Mouse (Mus musculus): ENCODE results near the gene Zfp296. TPM values are rescaled to one million over a fixed set of nuclear protein-coding genes. Genes with fewer than 3 reads are reported as not detected.

Gene Zfp296
- total RNA-seq, 1 experiment from 2014 or later, result 5.1 TPM

DNA sequence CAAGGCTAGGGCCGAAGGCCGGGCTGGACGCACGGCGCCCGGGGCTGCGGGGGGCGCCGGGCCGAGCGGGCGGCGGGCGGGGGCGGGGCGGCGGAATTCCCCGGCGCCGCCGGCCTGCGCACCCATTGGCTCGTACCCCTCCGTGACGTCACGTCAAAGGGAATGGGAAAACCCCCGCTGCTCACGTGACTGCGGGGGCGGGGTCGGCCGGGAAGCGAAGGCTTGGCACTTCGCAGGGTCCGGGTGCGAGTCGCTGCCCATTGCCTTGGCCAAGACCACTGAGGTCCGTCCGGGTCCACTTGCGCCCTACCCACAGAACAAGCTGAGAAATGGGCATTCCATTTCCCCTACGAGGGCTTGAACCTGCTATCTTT is 52.3 kb downstream of the Zfp296 start, which contains the start of gene Relb:
Gene Relb (minus strand): TSS at position 78 of the 374 bp plus-strand sequence.
- peak; percentile 13; the same call in 1 of the 2 replicates for ATAC-seq (replicated peaks; ENCODE audit: insufficient number of reproducible peaks, low FRiP score, low TSS enrichment, poor library complexity, severe bottlenecking)

Other genes with a start within 250 kb of the Zfp296 start
- 15.0 to 19.8 TPM (median 18.0 TPM) in 3 replicates for gene Ercc1, start 232.5 kb upstream of the Zfp296 start, total RNA-seq (2017)
- gene Cd3eap, start 217.8 kb upstream of the Zfp296 start, total RNA-seq (2017), result 6.9 to 8.9 TPM (median 7.2 TPM) in 3 replicates
- gene Ppp1r13l, start 217.5 kb upstream of the Zfp296 start, total RNA-seq (2017), result not detected in 3 replicates
- gene Ercc2, start 195.3 kb upstream of the Zfp296 start, total RNA-seq (2017), result 21.0 to 32.4 TPM (median 25.4 TPM) in 3 replicates
- 1.6 TPM in 2 of 3 replicates, not detected in the other for gene Klc3, start 173.2 kb upstream of the Zfp296 start, total RNA-seq (2017)
- gene Ckm, start 172.5 kb upstream of the Zfp296 start, total RNA-seq (2017), result not detected in 3 replicates
- 9.0 to 21.1 TPM (median 9.6 TPM) in 3 replicates for gene Mark4, start 118.5 kb upstream of the Zfp296 start, total RNA-seq (2017)
- gene Exoc3l2, start 114.0 kb upstream of the Zfp296 start, total RNA-seq (2017), result 0.11 to 1.4 TPM (median 0.49 TPM) in 3 replicates
- 3.5 to 4.4 TPM (median 4.0 TPM) in 3 replicates for gene Bloc1s3, start 68.9 kb upstream of the Zfp296 start, total RNA-seq (2017)
- gene Trappc6a, start 68.9 kb upstream of the Zfp296 start, total RNA-seq (2017), result 19.9 to 35.2 TPM (median 23.4 TPM) in 3 replicates
- gene Nkpd1, start 59.4 kb upstream of the Zfp296 start, total RNA-seq (2017), result not detected in 3 replicates
- 8.9 to 26.0 TPM (median 18.8 TPM) in 3 replicates for gene Ppp1r37, start 14.2 kb upstream of the Zfp296 start, total RNA-seq (2017)
- 52.9 to 68.5 TPM (median 62.3 TPM) in 3 replicates for gene Gemin7, start 308 bp downstream of the Zfp296 start, total RNA-seq (2017)
- 43.4 to 59.5 TPM (median 53.5 TPM) in 3 replicates for gene Clasrp, start 27.2 kb downstream of the Zfp296 start, total RNA-seq (2017)
- gene Relb, start 52.2 kb downstream of the Zfp296 start, total RNA-seq (2017), result 26.3 to 29.9 TPM (median 27.3 TPM) in 3 replicates
- 42.6 to 53.9 TPM (median 51.1 TPM) in 3 replicates for gene Clptm1, start 87.7 kb downstream of the Zfp296 start, total RNA-seq (2017)
- gene Apoc2, start 100.7 kb downstream of the Zfp296 start, total RNA-seq (2017), result 221 to 583 TPM (median 515 TPM) in 3 replicates
- not detected in 3 replicates for gene Gm44805, start 104.1 kb downstream of the Zfp296 start, total RNA-seq (2017)
- 0.48 TPM in 1 of 3 replicates, not detected in the others for gene Apoc4, start 104.2 kb downstream of the Zfp296 start, total RNA-seq (2017)
- 10.9 to 16.5 TPM (median 12.4 TPM) in 3 replicates for gene Apoc1, start 115.4 kb downstream of the Zfp296 start, total RNA-seq (2017)
- gene Apoe, start 121.9 kb downstream of the Zfp296 start, total RNA-seq (2017), result 4,026 to 6,646 TPM (median 6,582 TPM) in 3 replicates
- gene Tomm40, start 138.2 kb downstream of the Zfp296 start, total RNA-seq (2017), result 19.6 to 24.2 TPM (median 23.8 TPM) in 3 replicates
- gene Nectin2, start 173.2 kb downstream of the Zfp296 start, total RNA-seq (2017), result not detected in 3 replicates
- not detected in 3 replicates for gene Bcam, start 193.7 kb downstream of the Zfp296 start, total RNA-seq (2017)
- gene Cblc, start 219.5 kb downstream of the Zfp296 start, total RNA-seq (2017), result not detected in 3 replicates
- 13.7 to 16.6 TPM (median 13.9 TPM) in 3 replicates for gene Bcl3, start 245.5 kb downstream of the Zfp296 start, total RNA-seq (2017)